Mouse (Mus musculus) G1E (cell line): ENCODE data around the gene Fmnl2. TPM values are rescaled to one million over a fixed set of nuclear protein-coding genes. Genes with fewer than 3 reads are reported as not detected.

Experiments
- ATAC-seq: 2 replicates; pipeline ENCODE4 v1.8.0; 2016; ENCODE audit warnings: mild to moderate bottlenecking; ENCODE audit not compliant: insufficient number of reproducible peaks, poor library complexity, low FRiP score, severe bottlenecking; ENCODE audit errors: extremely low read depth
- DNase-seq: peaks from one replicate; pipeline ENCODE4 v3.0.0; 2012; ENCODE audit warnings: low spot score
- H3K27me3 ChIP-seq: 2 replicates; pipeline ENCODE4 v1.6.1; 2012; ENCODE audit warnings: mild to moderate bottlenecking, low read length, inconsistent platforms; ENCODE audit not compliant: insufficient read depth
- H3K36me3 ChIP-seq: replicated peaks from 2 replicates; pipeline ENCODE3; 2012; ENCODE audit warnings: mild to moderate bottlenecking, inconsistent platforms
- H3K4me1 ChIP-seq: 2 replicates; pipeline ENCODE4 v1.6.1; 2012; ENCODE audit warnings: low read depth, low read length, inconsistent platforms, mixed read lengths; ENCODE audit not compliant: insufficient read depth
- H3K4me3 ChIP-seq: 2 replicates; pipeline ENCODE4 v1.5.1; 2012; ENCODE audit warnings: low read depth, mild to moderate bottlenecking, inconsistent platforms, low read length, moderate library complexity, mixed read lengths
- H3K9me3 ChIP-seq: replicated peaks from 2 replicates; pipeline ENCODE4 v1.6.1; 2012; ENCODE audit warnings: inconsistent platforms
- CTCF ChIP-seq: IDR thresholded peaks from 2 replicates; pipeline ENCODE4 v1.5.1; 2012; ENCODE audit warnings: low read depth, low read length, inconsistent platforms, mixed read lengths
- GATA1 ChIP-seq: IDR thresholded peaks from 2 replicates; pipeline ENCODE4 v1.6.1; 2012; ENCODE audit warnings: borderline replicate concordance, low read length, inconsistent platforms, mixed read lengths
- GATA2 ChIP-seq: IDR thresholded peaks from 2 replicates; pipeline ENCODE4 v1.6.1; 2012; ENCODE audit warnings: low read depth, low read length, inconsistent platforms, borderline replicate concordance
- POLR2AphosphoS5 ChIP-seq: IDR thresholded peaks from 2 replicates; pipeline ENCODE4 v1.6.1; 2012; ENCODE audit warnings: low read depth, low read length, inconsistent platforms; ENCODE audit not compliant: insufficient replicate concordance
- TAL1 ChIP-seq: conservative IDR thresholded peaks from 2 replicates; pipeline ENCODE4 v1.6.1; 2012; ENCODE audit warnings: low read depth, low read length, inconsistent platforms, mixed read lengths
- polyA plus RNA-seq: library from polyadenylated mRNA; stranded (reverse); fragments of >175 nt; gene quantifications from 2 replicates; pipeline ENCODE4 v1.2.3, GENCODE M21; 2012
- total RNA-seq, 2 experiments: library from RNA; stranded (forward) in 1 of 2; stranded (reverse) in 1 of 2; fragments of 200-1000 nt in 1 of 2; fragments of >200 nt in 1 of 2; fragmentation: Nextera tagmentation in 1 of 2; gene quantifications; 2 replicates each; pipeline ENCODE4 v1.2.3; 2014 to 2017

Gene Fmnl2
- total and polyA plus RNA-seq, 3 experiments: not detected

GRCm38 (mm10) chr2:53083241-53083640, 225.6 kb downstream of the Fmnl2 start:
- no peak for ATAC-seq
- Histone ChIP-seq H3K27me3 (no peaks in the 10 kb centered on the region), H3K4me3 (no peak overlapping the region), H3K36me3 (no peaks in the 10 kb centered on the region), H3K4me1 (no peaks in the 10 kb centered on the region), H3K9me3 (no peaks in the 10 kb centered on the region)
- no peak for TF ChIP-seq TAL1
- TF ChIP-seq GATA2: no peak
- no peak for TF ChIP-seq CTCF
- TF ChIP-seq POLR2AphosphoS5: no peak
- no peak for TF ChIP-seq GATA1
- no peak for DNase-seq

- Histone ChIP-seq H3K4me3 (no peak overlapping the region), H3K36me3 (no peaks in the 10 kb centered on the region), H3K27me3 (no peaks in the 10 kb centered on the region), H3K9me3 (no peaks in the 10 kb centered on the region), H3K4me1 (no peaks in the 10 kb centered on the region)
- DNase-seq (no peak), ATAC-seq (no peak)
- no peak for TF ChIP-seq GATA1
- peak; percentile 35; the same call in 1 of the 2 replicates for TF ChIP-seq CTCF
- no peak for TF ChIP-seq TAL1
These were observed 228.1 kb downstream of the Fmnl2 start for GRCm38 (mm10) chr2:53085617-53086202.

GRCm38 (mm10) chr2:53088744-53089143, 231.1 kb downstream of the Fmnl2 start:
- H3K4me3 ChIP-seq: no peak overlapping the region
- H3K27me3 ChIP-seq: no peaks in the 10 kb centered on the region
- DNase-seq: no peak
- H3K9me3 ChIP-seq: no peaks in the 10 kb centered on the region
- no peaks in the 10 kb centered on the region for H3K4me1 ChIP-seq
- TF ChIP-seq GATA2 (no peak), POLR2AphosphoS5 (no peak), TAL1 (no peak), GATA1 (no peak), CTCF (no peak)
- no peak for ATAC-seq
- H3K36me3 ChIP-seq: no peaks in the 10 kb centered on the region

GRCm38 (mm10) chr2:53095031-53095430, 237.4 kb downstream of the Fmnl2 start:
- Histone ChIP-seq H3K4me1 (no peaks in the 10 kb centered on the region), H3K27me3 (no peaks in the 10 kb centered on the region), H3K9me3 (no peaks in the 10 kb centered on the region), H3K36me3 (no peaks in the 10 kb centered on the region), H3K4me3 (no peak overlapping the region)
- DNase-seq (no peak), ATAC-seq (no peak)
- TF ChIP-seq TAL1: no peak
- TF ChIP-seq CTCF: no peak
- no peak for TF ChIP-seq POLR2AphosphoS5
- TF ChIP-seq GATA2: no peak
- no peak for TF ChIP-seq GATA1

GRCm38 (mm10) chr2:53095489-53095888, 237.8 kb downstream of the Fmnl2 start:
- ATAC-seq: no peak
- Histone ChIP-seq H3K27me3 (no peaks in the 10 kb centered on the region), H3K4me3 (no peak overlapping the region), H3K4me1 (no peaks in the 10 kb centered on the region), H3K36me3 (no peaks in the 10 kb centered on the region), H3K9me3 (no peaks in the 10 kb centered on the region)
- no peak for TF ChIP-seq TAL1
- TF ChIP-seq GATA1: no peak
- no peak for TF ChIP-seq CTCF
- TF ChIP-seq POLR2AphosphoS5: no peak
- TF ChIP-seq GATA2: no peak
- DNase-seq: no peak

GRCm38 (mm10) chr2:53100093-53100492, 242.4 kb downstream of the Fmnl2 start:
- H3K4me3 ChIP-seq: no peak overlapping the region
- ATAC-seq (no peak), DNase-seq (no peak)
- no peaks in the 10 kb centered on the region for H3K9me3 ChIP-seq
- H3K27me3 ChIP-seq: no peaks in the 10 kb centered on the region
- TF ChIP-seq TAL1 (no peak), GATA1 (no peak), CTCF (no peak), GATA2 (no peak), POLR2AphosphoS5 (no peak)
- H3K4me1 ChIP-seq: no peaks in the 10 kb centered on the region
- no peaks in the 10 kb centered on the region for H3K36me3 ChIP-seq
